Mouse (Mus musculus): ENCODE results near the gene Rims3. TPM values are rescaled to one million over a fixed set of nuclear protein-coding genes. Genes with fewer than 3 reads are reported as not detected.

Gene Rims3
- polyA plus RNA-seq (2012; ENCODE audit: insufficient read depth, insufficient read length, missing spikeins), result not detected in 2 replicates

GRCm38 (mm10) chr4:120854588-120855319, at the start of gene Rims3:
Rims3 (plus strand) TSS chr4:120854816.
- Histone ChIP-seq H3K4me3 (ENCODE audit: insufficient read depth, low read depth, low read length) (peak within 1 kb of the TSS; percentile 49), H3K27ac (replicated peaks; ENCODE audit: low read depth, low read length) (no peak within 1 kb of the TSS), H3K4me1 (ENCODE audit: control insufficient read depth, insufficient read depth, insufficient read length, low read length) (no peaks in the 10 kb centered on the region)

- Histone ChIP-seq H3K27ac (replicated peaks; ENCODE audit: low read depth, low read length) (no peak overlapping the region), H3K4me3 (ENCODE audit: insufficient read depth, low read depth, low read length) (no peak overlapping the region), H3K4me1 (ENCODE audit: control insufficient read depth, insufficient read depth, insufficient read length, low read length) (peaks cover 9% of the 10 kb centered on the region)
Observed at GRCm38 (mm10) chr4:120805816-120806215, 48.8 kb upstream of the Rims3 start.

- Histone ChIP-seq H3K4me3 (ENCODE audit: insufficient read depth, low read depth, low read length) (peak overlapping the region; percentile 70), H3K4me1 (ENCODE audit: control insufficient read depth, insufficient read depth, insufficient read length, low read length) (peaks cover 6% of the 10 kb centered on the region), H3K27ac (replicated peaks; ENCODE audit: low read depth, low read length) (peak overlapping the region; percentile 95)
Observed at GRCm38 (mm10) chr4:120813762-120814161, 40.9 kb upstream of the Rims3 start.

- peak overlapping the region; percentile 95 for H3K27ac ChIP-seq (replicated peaks; ENCODE audit: low read depth, low read length)
- H3K4me3 ChIP-seq (ENCODE audit: insufficient read depth, low read depth, low read length), result peak overlapping the region; percentile 70
- peaks cover 6% of the 10 kb centered on the region for H3K4me1 ChIP-seq (ENCODE audit: control insufficient read depth, insufficient read depth, insufficient read length, low read length)
Observed at GRCm38 (mm10) chr4:120814171-120814570, 40.4 kb upstream of the Rims3 start.

- Histone ChIP-seq H3K4me1 (ENCODE audit: control insufficient read depth, insufficient read depth, insufficient read length, low read length) (peaks cover 6% of the 10 kb centered on the region), H3K4me3 (ENCODE audit: insufficient read depth, low read depth, low read length) (peak overlapping the region; percentile 70), H3K27ac (replicated peaks; ENCODE audit: low read depth, low read length) (peak overlapping the region; percentile 79)
Observed at GRCm38 (mm10) chr4:120815163-120815562, 39.5 kb upstream of the Rims3 start.

- Histone ChIP-seq H3K4me3 (ENCODE audit: insufficient read depth, low read depth, low read length) (peak overlapping the region; percentile 70), H3K4me1 (ENCODE audit: control insufficient read depth, insufficient read depth, insufficient read length, low read length) (peaks cover 6% of the 10 kb centered on the region), H3K27ac (replicated peaks; ENCODE audit: low read depth, low read length) (peak overlapping the region; percentile 80)
Observed at GRCm38 (mm10) chr4:120815622-120816334, 38.8 kb upstream of the Rims3 start.

GRCm38 (mm10) chr4:120817002-120817774, 37.4 kb upstream of the Rims3 start:
- peak overlapping the region; percentile 9; the same call in 1 of the 2 replicates for H3K4me3 ChIP-seq (ENCODE audit: insufficient read depth, low read depth, low read length)
- H3K4me1 ChIP-seq (ENCODE audit: control insufficient read depth, insufficient read depth, insufficient read length, low read length), result peaks cover 6% of the 10 kb centered on the region
- peak overlapping the region; percentile 37 for H3K27ac ChIP-seq (replicated peaks; ENCODE audit: low read depth, low read length)

GRCm38 (mm10) chr4:120817951-120818350, 36.7 kb upstream of the Rims3 start:
- peaks cover 6% of the 10 kb centered on the region for H3K4me1 ChIP-seq (ENCODE audit: control insufficient read depth, insufficient read depth, insufficient read length, low read length)
- H3K27ac ChIP-seq (replicated peaks; ENCODE audit: low read depth, low read length), result no peak overlapping the region

GRCm38 (mm10) chr4:120819296-120819695, 35.3 kb upstream of the Rims3 start:
- Histone ChIP-seq H3K4me3 (ENCODE audit: insufficient read depth, low read depth, low read length) (no peak overlapping the region), H3K27ac (replicated peaks; ENCODE audit: low read depth, low read length) (no peak overlapping the region), H3K4me1 (ENCODE audit: control insufficient read depth, insufficient read depth, insufficient read length, low read length) (peaks cover 6% of the 10 kb centered on the region)

More at GRCm38 (mm10) chr4:120817951-120818350, 36.7 kb upstream of the Rims3 start:
- H3K4me3 ChIP-seq (ENCODE audit: insufficient read depth, low read depth, low read length), result no peak overlapping the region

- Histone ChIP-seq H3K27ac (replicated peaks; ENCODE audit: low read depth, low read length) (no peak overlapping the region), H3K4me3 (ENCODE audit: insufficient read depth, low read depth, low read length) (no peak overlapping the region), H3K4me1 (ENCODE audit: control insufficient read depth, insufficient read depth, insufficient read length, low read length) (peaks cover 6% of the 10 kb centered on the region)
Observed at GRCm38 (mm10) chr4:120819871-120820270, 34.7 kb upstream of the Rims3 start.

GRCm38 (mm10) chr4:120822191-120822911, 32.3 kb upstream of the Rims3 start:
- H3K4me1 ChIP-seq (ENCODE audit: control insufficient read depth, insufficient read depth, insufficient read length, low read length), result 0 out of 2 replicates have a peak, but pooled peaks cover 2% of the 10 kb centered on the region
- no peak overlapping the region for H3K27ac ChIP-seq (replicated peaks; ENCODE audit: low read depth, low read length)
- H3K4me3 ChIP-seq (ENCODE audit: insufficient read depth, low read depth, low read length), result no peak overlapping the region

GRCm38 (mm10) chr4:120825100-120825553, 29.5 kb upstream of the Rims3 start:
- no peaks in the 10 kb centered on the region for H3K4me1 ChIP-seq (ENCODE audit: control insufficient read depth, insufficient read depth, insufficient read length, low read length)
- H3K27ac ChIP-seq (replicated peaks; ENCODE audit: low read depth, low read length), result peak overlapping the region; percentile 96
- H3K4me3 ChIP-seq (ENCODE audit: insufficient read depth, low read depth, low read length), result peak overlapping the region; percentile 83

- Histone ChIP-seq H3K4me1 (ENCODE audit: control insufficient read depth, insufficient read depth, insufficient read length, low read length) (no peaks in the 10 kb centered on the region), H3K4me3 (ENCODE audit: insufficient read depth, low read depth, low read length) (peak overlapping the region; percentile 83), H3K27ac (replicated peaks; ENCODE audit: low read depth, low read length) (peak overlapping the region; percentile 96)
Observed at GRCm38 (mm10) chr4:120825577-120826326, 28.9 kb upstream of the Rims3 start.

GRCm38 (mm10) chr4:120826418-120826817, 28.2 kb upstream of the Rims3 start:
- no peaks in the 10 kb centered on the region for H3K4me1 ChIP-seq (ENCODE audit: control insufficient read depth, insufficient read depth, insufficient read length, low read length)
- peak overlapping the region; percentile 21; the same call in 1 of the 2 replicates for H3K27ac ChIP-seq (replicated peaks; ENCODE audit: low read depth, low read length)
- H3K4me3 ChIP-seq (ENCODE audit: insufficient read depth, low read depth, low read length), result no peak overlapping the region

Measured in brown adipose tissue, adult 24 weeks (tissue).